Mouse (Mus musculus): ENCODE data around the gene Arhgap42.

Gene Arhgap42

DNA sequence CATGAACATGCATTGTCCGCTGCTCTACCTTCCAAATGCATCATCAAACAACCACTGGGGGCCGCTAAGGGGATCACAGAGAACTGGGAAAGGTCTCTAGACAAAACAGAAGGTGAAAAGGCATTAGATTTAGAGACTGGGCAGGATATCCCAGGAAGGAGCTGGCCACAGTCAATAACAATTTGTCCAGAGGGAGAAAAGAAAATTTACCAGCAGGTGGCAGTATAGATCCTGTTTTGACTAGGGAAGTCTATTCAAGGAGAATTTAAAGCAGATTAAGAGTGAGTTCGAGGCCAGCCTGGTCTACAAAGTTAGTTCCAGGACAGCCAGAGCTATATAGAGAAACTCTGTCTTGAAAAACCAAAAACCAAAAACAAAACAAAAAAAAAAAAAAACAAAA is 189.7 kb downstream of the Arhgap42 start:
- in situ Hi-C loops (cut with MboI; ENCODE audit: low sequenced_read_pairs), result no loop called here

DNA sequence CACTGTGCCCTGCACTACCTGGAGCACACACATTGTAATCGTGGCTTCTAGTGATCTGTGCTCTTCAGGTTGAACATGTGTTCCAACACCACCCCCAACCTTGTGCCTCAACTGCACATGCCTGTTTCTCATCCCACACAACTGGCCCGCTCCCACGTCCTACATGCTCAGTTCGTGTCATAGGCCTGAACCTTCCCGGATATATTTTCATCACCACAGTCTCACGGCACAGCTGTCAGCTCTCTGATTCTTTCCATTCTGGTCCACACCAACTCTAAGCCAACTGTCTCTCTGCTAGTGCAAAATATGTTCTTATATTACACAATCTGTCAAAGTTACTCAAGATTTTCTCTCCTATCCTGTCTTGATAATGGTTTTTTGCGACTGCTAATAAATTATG is 197.9 kb downstream of the Arhgap42 start:
- in situ Hi-C loops (cut with MboI; ENCODE audit: low sequenced_read_pairs), result no loop called here

DNA sequence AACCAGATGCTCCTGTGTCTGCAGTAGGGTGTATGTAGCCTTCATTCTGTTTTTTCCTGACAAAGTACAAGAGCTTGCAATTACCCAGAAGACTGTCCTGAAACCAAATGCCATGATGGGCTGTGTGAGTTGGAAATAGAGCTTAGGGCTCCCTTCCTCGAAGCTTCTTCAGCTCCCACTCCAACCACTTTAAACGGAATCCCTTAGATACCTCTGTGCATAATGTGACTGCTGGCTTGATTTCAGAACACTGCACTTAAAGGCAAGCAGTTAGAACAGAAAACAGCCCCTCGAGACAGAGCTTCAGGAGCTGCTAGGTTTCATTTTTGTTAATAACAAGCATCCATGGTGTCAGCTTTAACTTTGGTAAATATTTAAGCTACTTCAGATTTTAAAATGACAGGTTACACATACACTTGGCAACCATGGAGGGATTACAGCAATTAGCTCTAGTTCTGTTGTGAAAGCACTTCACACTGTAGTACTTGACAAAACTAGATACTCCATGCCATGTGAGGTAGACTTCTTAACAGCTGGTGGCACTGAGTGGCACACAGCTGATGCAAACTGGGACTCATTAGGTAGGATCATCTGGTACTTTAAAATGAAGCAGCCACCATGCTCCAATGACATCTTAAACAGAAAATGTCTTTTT is 201.8 kb downstream of the Arhgap42 start:
- in situ Hi-C loops (cut with MboI; ENCODE audit: low sequenced_read_pairs), result no loop called here

- in situ Hi-C loops (cut with MboI; ENCODE audit: low sequenced_read_pairs), result no loop called here
Observed at GRCm38 (mm10) chr9:9027904-9028303, 211.0 kb downstream of the Arhgap42 start.

DNA sequence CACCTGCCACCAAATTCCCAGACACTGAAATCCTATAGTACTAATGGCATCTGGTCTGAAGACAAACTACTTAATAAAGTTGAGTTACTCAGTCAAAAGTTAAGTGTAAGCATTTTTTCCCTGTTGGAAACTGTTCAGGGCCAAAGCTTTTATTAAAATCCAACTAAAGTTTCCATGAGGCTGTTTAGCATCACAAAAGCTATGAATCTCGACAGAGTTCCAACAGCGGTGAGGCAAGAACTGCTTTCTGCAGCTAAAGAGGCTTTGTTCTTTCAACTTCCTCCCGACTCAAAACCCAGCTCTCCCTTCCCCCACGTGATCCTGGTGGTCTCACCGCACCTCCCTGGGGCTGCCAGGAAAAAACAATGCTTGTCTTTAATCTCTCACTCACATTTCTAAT is 211.5 kb downstream of the Arhgap42 start:
- in situ Hi-C loops (cut with MboI; ENCODE audit: low sequenced_read_pairs), result no loop called here

GRCm38 (mm10) chr9:9015108-9015507 is 223.8 kb downstream of the Arhgap42 start:
- in situ Hi-C loops (cut with MboI; ENCODE audit: low sequenced_read_pairs), result no loop called here

GRCm38 (mm10) chr9:9001170-9001569 is 237.7 kb downstream of the Arhgap42 start:
- in situ Hi-C loops (cut with MboI; ENCODE audit: low sequenced_read_pairs), result no loop called here

DNA sequence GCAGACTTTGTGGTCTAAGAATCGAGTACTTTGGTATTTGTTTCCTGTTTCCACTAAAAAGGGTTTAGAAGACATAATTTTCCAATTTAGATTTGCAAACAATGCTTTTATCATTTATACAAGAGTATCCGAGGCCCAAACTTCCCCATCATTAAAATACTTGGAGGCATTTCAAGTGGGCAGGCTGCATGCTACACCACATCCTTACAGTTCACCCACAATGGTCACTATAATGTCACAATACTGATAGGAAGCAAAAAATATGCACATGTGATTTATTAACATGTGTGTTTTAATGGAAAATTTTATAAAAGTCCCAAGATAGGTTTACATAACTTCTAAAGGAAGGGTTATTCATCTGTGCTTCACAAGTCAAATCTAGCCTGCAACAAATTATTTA is 242.4 kb downstream of the Arhgap42 start:
- in situ Hi-C loops (cut with MboI; ENCODE audit: low sequenced_read_pairs), result no loop called here

DNA sequence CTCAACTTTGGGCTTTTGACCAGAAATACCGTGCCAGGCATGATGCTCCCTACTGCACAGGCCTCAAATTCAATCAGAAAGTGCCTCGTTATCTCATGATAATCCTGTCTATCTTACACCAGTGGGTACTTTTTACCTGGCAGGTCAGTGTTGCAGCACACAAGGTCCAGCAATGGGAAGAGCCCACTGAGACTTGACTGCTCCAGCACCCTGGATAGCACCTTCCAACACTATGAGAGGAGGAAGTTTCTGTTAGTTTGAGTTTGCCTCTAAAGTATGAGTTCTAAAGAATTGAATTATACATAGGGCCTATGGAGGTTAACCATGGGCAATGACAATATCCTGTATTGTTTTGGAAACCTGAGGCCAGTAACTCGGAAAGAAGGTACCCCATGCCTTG is 256.6 kb downstream of the Arhgap42 start:
- in situ Hi-C loops (cut with MboI; ENCODE audit: low sequenced_read_pairs), result no loop called here

DNA sequence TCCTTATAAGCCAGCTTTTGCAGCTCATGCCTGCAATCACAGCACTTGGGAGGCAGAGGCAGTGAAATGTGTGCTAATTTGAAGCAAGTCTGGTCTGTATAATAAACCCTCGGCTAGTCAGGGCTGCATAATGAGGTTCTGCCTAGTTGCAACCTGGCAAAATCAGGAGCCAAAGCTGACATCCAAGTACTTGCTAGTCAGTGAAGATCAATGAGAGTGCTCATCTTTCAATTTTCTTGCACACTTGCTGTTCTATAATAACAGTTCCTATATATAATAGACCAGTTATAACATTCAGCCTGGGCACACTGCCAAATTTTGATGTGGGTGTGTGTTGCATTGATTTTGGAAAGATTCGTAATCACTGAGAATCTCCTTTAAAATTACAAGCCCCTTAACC is 261.1 kb downstream of the Arhgap42 start:
- in situ Hi-C loops (cut with MboI; ENCODE audit: low sequenced_read_pairs), result no loop called here

DNA sequence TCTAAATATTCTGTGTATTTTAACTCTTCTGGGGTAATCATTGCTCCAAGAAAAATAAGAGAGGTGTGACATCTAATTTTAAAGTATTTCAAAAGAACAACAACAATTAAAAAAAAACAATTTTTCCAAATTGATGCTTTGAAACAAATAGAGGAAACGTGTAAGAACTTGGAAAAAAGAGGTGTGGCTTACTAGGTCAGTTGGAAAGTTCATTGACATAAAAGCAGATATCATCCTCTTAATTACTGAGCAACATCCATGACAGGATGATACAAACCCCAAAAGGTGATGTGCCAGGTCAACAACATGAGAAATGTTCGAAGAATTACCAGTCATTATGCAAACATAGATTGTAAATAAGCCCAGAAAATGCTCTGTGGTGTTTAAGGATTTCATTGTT is 267.4 kb downstream of the Arhgap42 start, which contains the start of gene Gm16485:
Gene Gm16485, plus strand, starts transcription at position 301 of the 400 bp plus-strand sequence.
- in situ Hi-C loops (cut with MboI; ENCODE audit: low sequenced_read_pairs), result no loop called here

- in situ Hi-C loops (cut with MboI; ENCODE audit: low sequenced_read_pairs), result no loop called here
Observed at GRCm38 (mm10) chr9:8970240-8970639, 268.7 kb downstream of the Arhgap42 start.

GRCm38 (mm10) chr9:8964512-8965133 is 274.3 kb downstream of the Arhgap42 start:
- in situ Hi-C loops (cut with MboI; ENCODE audit: low sequenced_read_pairs), result no loop called here

- in situ Hi-C loops (cut with MboI; ENCODE audit: low sequenced_read_pairs), result no loop called here
Observed at GRCm38 (mm10) chr9:8953306-8953705, 285.6 kb downstream of the Arhgap42 start.
